Mouse (Mus musculus) spleen, postnatal 14 days (tissue): ENCODE results near the gene Tnxb.

Experiments
- DNase-seq, 2 experiments: peaks; one replicate each; pipeline ENCODE4 v3.0.0; 2021 to 2022; ENCODE audit warnings: low spot score in 2 of 2

Gene Tnxb

DNA sequence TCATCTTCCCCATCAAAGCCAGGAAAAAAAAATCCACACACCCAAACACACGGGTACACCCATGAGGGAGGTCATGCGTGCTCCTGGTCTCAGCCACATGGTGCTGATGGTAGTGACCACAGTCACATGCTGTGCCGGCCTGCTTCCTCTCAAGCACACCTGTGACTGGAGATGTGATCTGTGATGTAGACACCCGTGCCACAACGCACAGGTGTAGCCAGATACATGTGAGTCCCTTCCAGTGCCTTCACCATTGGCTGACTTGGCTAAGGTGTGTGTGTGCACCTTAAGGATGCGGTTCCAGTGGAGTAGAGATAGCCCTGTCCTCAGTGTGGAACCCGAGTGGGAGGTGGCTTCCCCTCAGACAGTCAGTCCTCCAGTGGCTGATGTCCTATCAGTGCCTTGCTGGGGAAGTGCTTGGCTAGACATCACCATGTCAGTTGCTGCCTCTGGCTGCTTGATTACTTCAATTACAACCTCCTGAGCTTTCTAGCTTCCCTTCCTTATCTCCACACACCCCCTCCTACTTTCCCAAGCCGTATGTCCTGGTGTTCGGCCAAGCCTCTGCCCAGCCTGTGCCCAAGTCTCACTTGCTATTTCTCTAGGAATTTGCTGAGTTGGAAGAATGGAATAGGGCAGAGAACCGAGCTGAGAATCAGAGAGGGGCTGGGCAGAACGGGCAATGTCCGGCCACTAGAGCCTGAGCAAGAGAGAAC lies 11.0 kb upstream of the Tnxb start:
- DNase-seq: no peak

GRCm38 (mm10) chr17:34659897-34660214 lies 10.5 kb upstream of the Tnxb start:
- no peak for DNase-seq

DNA sequence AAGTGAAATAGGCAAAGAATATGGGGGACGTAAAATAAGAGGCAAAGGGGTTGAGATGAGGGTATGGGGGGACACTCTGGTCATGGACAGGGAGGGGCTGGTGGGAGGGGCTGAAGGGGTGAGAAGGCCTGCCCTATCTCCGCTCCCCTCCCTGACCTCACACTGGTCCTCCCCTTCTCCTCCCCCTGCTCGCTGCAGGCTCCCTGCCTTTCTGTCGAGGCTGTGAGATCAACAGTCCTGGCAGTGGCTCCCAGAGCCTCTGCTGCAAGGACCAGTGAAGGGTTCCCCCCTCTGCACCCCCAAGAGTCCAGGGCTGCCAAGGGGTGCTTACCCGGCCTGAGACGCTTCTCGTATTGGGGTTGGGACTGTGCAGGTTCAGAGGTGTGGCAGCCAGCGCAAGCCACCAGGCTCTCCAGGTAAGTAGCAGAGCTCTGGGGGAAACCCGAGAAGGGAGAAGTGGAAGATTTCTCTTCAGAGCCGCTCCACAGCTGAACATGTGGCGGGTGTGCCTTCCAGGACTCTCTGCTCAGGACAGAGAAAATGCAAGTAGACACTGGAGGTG lies 10.0 kb upstream of the Tnxb start:
- DNase-seq: no peak

- DNase-seq: no peak
These were observed 9.2 kb upstream of the Tnxb start for GRCm38 (mm10) chr17:34661121-34661591.

- DNase-seq: no peak
These were observed 7.9 kb upstream of the Tnxb start for GRCm38 (mm10) chr17:34662468-34662867.

GRCm38 (mm10) chr17:34662978-34663377 lies 7.4 kb upstream of the Tnxb start:
- no peak for DNase-seq

GRCm38 (mm10) chr17:34663558-34663957 lies 6.8 kb upstream of the Tnxb start:
- DNase-seq: no peak

DNA sequence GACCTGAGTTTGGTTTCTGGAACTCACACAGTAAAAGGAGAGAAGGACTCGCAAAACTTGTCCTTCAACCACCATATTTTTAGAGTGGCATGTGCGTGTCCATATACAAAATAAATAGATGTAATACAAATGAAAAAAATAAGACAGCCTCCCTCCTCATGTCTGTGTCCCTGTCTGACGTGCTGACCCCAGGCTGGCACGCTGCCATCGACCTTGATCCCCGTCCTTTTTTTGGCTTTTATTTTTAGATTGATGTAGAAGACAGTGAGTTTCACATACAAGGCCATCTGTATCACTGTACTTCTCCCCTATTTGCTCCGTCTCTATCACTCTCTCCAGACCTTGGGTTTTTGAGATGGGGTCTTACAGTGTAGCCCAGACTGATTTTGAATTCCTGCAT lies 5.9 kb upstream of the Tnxb start:
- no peak for DNase-seq

GRCm38 (mm10) chr17:34671151-34672066 lies 1.1 kb downstream of the Tnxb start:
- no peak for DNase-seq

DNA sequence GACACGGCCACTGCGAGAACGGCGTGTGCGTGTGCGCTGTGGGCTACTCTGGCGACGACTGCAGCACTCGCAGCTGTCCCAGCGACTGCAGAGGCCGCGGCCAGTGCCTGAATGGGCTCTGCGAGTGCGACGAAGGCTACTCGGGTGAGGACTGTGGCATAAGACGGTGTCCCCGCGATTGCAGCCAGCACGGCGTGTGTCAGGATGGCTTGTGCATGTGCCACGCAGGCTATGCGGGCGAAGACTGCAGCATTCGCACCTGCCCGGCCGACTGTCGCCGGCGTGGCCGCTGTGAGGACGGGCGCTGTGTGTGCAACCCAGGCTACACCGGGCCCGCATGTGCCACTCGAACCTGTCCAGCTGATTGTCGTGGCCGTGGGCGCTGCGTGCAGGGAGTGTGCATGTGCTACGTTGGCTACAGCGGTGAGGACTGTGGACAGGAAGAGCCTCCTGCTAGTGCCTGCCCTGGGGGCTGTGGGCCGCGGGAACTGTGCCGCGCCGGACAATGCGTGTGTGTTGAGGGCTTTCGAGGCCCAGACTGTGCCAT lies 2.0 kb downstream of the Tnxb start:
- no peak for DNase-seq

GRCm38 (mm10) chr17:34673139-34673538 lies 2.8 kb downstream of the Tnxb start:
- no peak for DNase-seq

DNA sequence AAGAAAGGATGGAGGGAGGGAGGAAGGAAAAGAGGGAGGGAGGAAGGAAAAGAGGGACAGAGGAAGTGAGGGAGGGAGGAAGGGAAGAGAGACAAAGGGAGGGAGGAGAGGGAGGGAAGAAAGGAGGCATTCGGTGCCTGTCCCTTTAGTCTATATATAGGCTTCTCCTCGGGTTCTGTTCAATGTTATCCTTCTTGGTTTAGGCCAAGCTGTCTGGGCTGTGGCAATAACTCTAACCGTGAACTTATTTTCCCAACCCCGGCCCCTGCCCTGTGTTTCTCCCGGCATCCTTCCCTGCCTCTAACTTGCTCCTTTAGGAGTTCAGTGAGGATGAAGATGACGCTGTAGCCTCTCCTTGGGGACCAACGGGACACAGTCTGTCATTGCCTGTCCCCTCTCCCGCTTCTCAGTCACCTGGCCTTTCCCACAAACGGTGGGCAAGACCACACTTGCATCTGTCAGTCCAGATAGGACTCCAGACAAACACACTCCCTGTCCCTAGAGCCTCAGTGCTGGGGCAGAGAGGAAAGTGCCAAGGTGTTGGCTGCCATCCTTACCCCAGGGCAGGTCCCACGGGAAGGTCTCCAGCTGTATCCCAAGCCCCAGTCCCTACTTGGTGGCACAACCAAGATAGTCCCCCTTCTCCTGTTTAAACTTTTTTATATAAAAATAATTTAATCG lies 4.3 kb downstream of the Tnxb start:
- DNase-seq: no peak

DNA sequence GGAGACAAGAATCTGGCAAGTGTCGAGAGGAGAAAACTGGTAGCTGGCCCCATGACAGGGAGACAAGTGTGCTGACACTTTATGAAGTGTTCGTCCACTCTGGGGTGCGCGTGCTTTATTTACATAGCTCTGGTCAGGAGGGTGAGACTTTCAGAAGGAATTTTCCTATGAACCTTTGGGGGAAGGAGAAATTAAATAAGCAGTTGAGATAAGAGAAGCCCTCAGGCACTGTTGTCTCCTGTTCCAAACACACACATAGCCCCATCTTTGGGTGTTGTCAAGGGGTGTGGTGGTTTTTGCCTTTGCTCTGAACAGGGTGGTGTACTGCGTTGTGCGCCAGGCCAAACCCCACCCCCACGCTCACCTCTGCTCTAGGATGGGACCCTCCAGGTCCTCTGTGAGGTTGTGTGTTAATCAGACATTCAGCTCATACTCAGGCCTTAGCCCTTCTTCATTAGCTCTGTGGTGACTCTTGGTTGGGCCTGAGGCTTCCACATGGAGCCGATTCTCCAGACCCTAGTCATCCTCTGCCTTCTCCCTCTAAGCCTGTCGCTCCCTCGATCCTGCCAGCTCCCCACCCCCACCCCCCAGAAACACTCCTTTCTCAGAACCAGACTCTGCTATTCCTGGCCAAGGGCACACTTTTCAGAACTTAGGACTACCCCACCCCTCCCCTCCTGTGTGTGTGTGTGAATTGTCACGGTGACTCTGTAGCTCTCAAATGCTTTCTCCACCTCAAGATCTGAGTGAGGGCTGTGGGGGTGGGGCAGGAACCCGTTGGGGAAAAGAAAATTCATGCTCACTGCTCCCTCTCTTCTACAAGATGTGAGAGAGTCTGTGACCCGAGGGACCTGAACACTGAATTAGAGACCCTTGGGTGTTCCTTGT lies 5.1 kb downstream of the Tnxb start:
- no peak for DNase-seq

DNA sequence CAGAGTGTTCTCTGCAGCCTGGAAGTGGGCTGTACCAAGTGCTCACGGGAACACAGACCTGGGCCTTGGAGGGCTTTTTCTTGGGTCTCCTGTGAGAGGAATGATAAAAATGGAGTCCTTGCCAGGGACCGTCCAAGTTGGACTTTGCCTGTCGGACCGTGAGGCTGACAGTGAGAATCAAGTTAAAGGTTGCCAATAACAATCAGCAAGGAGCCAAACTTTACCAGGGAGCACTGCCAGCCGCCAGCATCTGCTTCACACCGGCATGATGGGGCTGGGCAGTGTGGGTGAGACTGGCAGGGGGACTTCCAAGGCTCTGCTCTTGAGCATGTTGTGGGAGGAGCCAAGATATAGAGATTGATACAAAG lies 5.7 kb downstream of the Tnxb start:
- DNase-seq: no peak

GRCm38 (mm10) chr17:34676671-34677070 lies 6.3 kb downstream of the Tnxb start:
- DNase-seq: no peak

GRCm38 (mm10) chr17:34680191-34680590 lies 9.9 kb downstream of the Tnxb start:
- no peak for DNase-seq

- DNase-seq: no peak
These were observed 10.3 kb downstream of the Tnxb start for GRCm38 (mm10) chr17:34680621-34681020.

- no peak for DNase-seq
These were observed 10.8 kb downstream of the Tnxb start for GRCm38 (mm10) chr17:34681132-34681571.

- DNase-seq: no peak
These were observed 11.7 kb downstream of the Tnxb start for GRCm38 (mm10) chr17:34681881-34682536.

DNA sequence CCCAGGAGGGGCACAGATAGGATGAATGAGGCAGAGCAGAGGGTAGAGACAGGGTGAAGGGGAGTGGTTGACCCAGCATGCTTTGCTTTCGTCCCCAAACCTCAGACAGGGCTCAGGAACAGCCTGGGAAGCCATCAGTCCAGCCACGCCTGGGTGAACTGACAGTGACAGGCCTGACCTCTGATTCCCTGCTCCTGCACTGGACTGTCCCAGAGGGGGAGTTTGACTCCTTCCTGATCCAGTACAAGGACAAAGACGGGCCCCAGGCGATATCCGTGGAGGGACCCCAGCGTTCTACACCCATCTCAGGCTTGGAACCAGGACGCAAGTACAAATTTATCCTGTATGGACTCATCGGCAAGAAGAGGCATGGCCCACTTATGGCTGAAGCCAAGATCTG lies 12.8 kb downstream of the Tnxb start:
- DNase-seq: no peak
